Mouse (Mus musculus): Measurements from ENCODE around the gene Azgp1.
"Not testable (repeated sequence)": the region's sequence is repeated elsewhere in the genome, so short reads cannot be mapped to it uniquely, and the experiment has no call there.

Gene Azgp1

GRCm38 (mm10) chr5:137981300-137981699, at the start of gene Azgp1:
TSS of gene Azgp1 (plus strand) at chr5:137981520.
- in situ Hi-C loops (cut with MboI, MseI) = no loop called here

GRCm38 (mm10) chr5:137933934-137934333, 47.4 kb upstream of the Azgp1 start:
- in situ Hi-C loops (cut with MboI, MseI) = not testable (repeated sequence)

- in situ Hi-C loops (cut with MboI, MseI) = no loop called here
Measured at GRCm38 (mm10) chr5:137936486-137936885, 44.8 kb upstream of the Azgp1 start.

- in situ Hi-C loops (cut with MboI, MseI) = no loop called here
Measured at GRCm38 (mm10) chr5:137937238-137937637, 44.1 kb upstream of the Azgp1 start.

- in situ Hi-C loops (cut with MboI, MseI) = no loop called here
Measured at GRCm38 (mm10) chr5:137940948-137941347, 40.4 kb upstream of the Azgp1 start.

- in situ Hi-C loops (cut with MboI, MseI) = no loop called here
Measured at GRCm38 (mm10) chr5:137943133-137943532, 38.2 kb upstream of the Azgp1 start.

- in situ Hi-C loops (cut with MboI, MseI) = no loop called here
Measured at GRCm38 (mm10) chr5:137947303-137947702, 34.0 kb upstream of the Azgp1 start.

GRCm38 (mm10) chr5:137951218-137951617, 30.1 kb upstream of the Azgp1 start:
- in situ Hi-C loops (cut with MboI, MseI) = no loop called here

- in situ Hi-C loops (cut with MboI, MseI) = no loop called here
Measured at GRCm38 (mm10) chr5:137956404-137956803, 24.9 kb upstream of the Azgp1 start.

GRCm38 (mm10) chr5:137962945-137963344, 18.4 kb upstream of the Azgp1 start, which contains the start of gene Gjc3:
TSS of gene Gjc3 (minus strand) at chr5:137963098.
- in situ Hi-C loops (cut with MboI, MseI) = no loop called here

GRCm38 (mm10) chr5:137966492-137966891, 14.8 kb upstream of the Azgp1 start:
- in situ Hi-C loops (cut with MboI, MseI) = no loop called here

GRCm38 (mm10) chr5:137973161-137973560, 8.2 kb upstream of the Azgp1 start:
- in situ Hi-C loops (cut with MboI, MseI) = no loop called here

- in situ Hi-C loops (cut with MboI, MseI) = no loop called here
Measured at GRCm38 (mm10) chr5:137973738-137974137, 7.6 kb upstream of the Azgp1 start.

GRCm38 (mm10) chr5:137974724-137975123, 6.6 kb upstream of the Azgp1 start:
- in situ Hi-C loops (cut with MboI, MseI) = no loop called here

- in situ Hi-C loops (cut with MboI, MseI) = no loop called here
Measured at GRCm38 (mm10) chr5:137975434-137975833, 5.9 kb upstream of the Azgp1 start.

GRCm38 (mm10) chr5:137977291-137977690, 4.0 kb upstream of the Azgp1 start:
- in situ Hi-C loops (cut with MboI, MseI) = no loop called here

- in situ Hi-C loops (cut with MboI, MseI) = no loop called here
Measured at GRCm38 (mm10) chr5:137979081-137979480, 2.2 kb upstream of the Azgp1 start.

- in situ Hi-C loops (cut with MboI, MseI) = no loop called here
Measured at GRCm38 (mm10) chr5:137986351-137986750, 5.0 kb downstream of the Azgp1 start.

- in situ Hi-C loops (cut with MboI, MseI) = no loop called here
Measured at GRCm38 (mm10) chr5:138009437-138009836, 28.1 kb downstream of the Azgp1 start.

- in situ Hi-C loops (cut with MboI, MseI) = loop anchor here (5.0 kb wide), 1 partner anchor 40 kb away; the partner anchor contains the start of gene Smok3c
Measured at GRCm38 (mm10) chr5:138012382-138012781, 31.1 kb downstream of the Azgp1 start.

GRCm38 (mm10) chr5:138016530-138016929, 35.2 kb downstream of the Azgp1 start:
- in situ Hi-C loops (cut with MboI, MseI) = no loop called here

- in situ Hi-C loops (cut with MboI, MseI) = no loop called here
Measured at GRCm38 (mm10) chr5:138016997-138017396, 35.7 kb downstream of the Azgp1 start.

- in situ Hi-C loops (cut with MboI, MseI) = not testable (repeated sequence)
Measured at GRCm38 (mm10) chr5:138019577-138019976, 38.3 kb downstream of the Azgp1 start.

- in situ Hi-C loops (cut with MboI, MseI) = not testable (repeated sequence)
Measured at GRCm38 (mm10) chr5:138020961-138021479, 39.7 kb downstream of the Azgp1 start, which contains the start of the genes Smok3a and Smok3b. TSS of gene Smok3a (plus strand) at chr5:138021261. TSS of gene Smok3b (plus strand) at chr5:138021429.

All from T-helper 2 cell (primary cell).